Mouse (Mus musculus) intestine, postnatal 0 days (tissue): ENCODE data around the gene Slc5a3. TPM values are rescaled to one million over a fixed set of nuclear protein-coding genes. Genes with fewer than 3 reads are reported as not detected.

ENCODE experiments used
- ATAC-seq: fragments of 200-750 bp; cut with Nextera tagmentation; 2 replicates; pipeline ENCODE4 v1.8.0; 2017; ENCODE audit warnings: mild to moderate bottlenecking, moderate TSS enrichment, moderate library complexity
- H3K27ac ChIP-seq: fragments of 300-500 bp; sonication (generic); 2 replicates; pipeline ENCODE4 v1.5.1; 2014; ENCODE audit warnings: mild to moderate bottlenecking, low read depth, low read length, moderate library complexity
- H3K27me3 ChIP-seq: fragments of 300-500 bp; sonication (generic); replicated peaks from 2 replicates; pipeline ENCODE4 v1.6.1; 2014; ENCODE audit warnings: low read length, mixed read lengths; ENCODE audit not compliant: control insufficient read depth, insufficient read depth
- H3K36me3 ChIP-seq: fragments of 300-500 bp; sonication (generic); 2 replicates; pipeline ENCODE4 v1.6.1; 2014; ENCODE audit warnings: mild to moderate bottlenecking, moderate library complexity; ENCODE audit not compliant: control insufficient read depth, insufficient read depth
- H3K4me1 ChIP-seq: fragments of 300-500 bp; sonication (generic); replicated peaks from 2 replicates; pipeline ENCODE4 v1.6.1; 2014; ENCODE audit warnings: antibody characterized with exemption, low read length, mixed read lengths; ENCODE audit not compliant: control insufficient read depth, insufficient read depth
- H3K4me2 ChIP-seq: fragments of 300-500 bp; sonication (generic); replicated peaks from 2 replicates; pipeline ENCODE4 v1.6.1; 2014; ENCODE audit warnings: low read depth, mild to moderate bottlenecking, moderate library complexity
- H3K4me3 ChIP-seq: fragments of 300-500 bp; sonication (generic); 2 replicates; pipeline ENCODE4 v1.5.1; 2014; ENCODE audit warnings: low read depth, low read length
- H3K9ac ChIP-seq: fragments of 300-500 bp; sonication (generic); 2 replicates; pipeline ENCODE4 v1.6.1; 2014; ENCODE audit warnings: mild to moderate bottlenecking, low read depth, low read length
- H3K9me3 ChIP-seq: fragments of 300-500 bp; sonication (generic); 2 replicates; pipeline ENCODE4 v1.6.1; 2016; ENCODE audit warnings: mixed run types; ENCODE audit not compliant: control insufficient read depth
- CTCF ChIP-seq: sonication (generic); IDR thresholded peaks from 2 replicates; pipeline ENCODE4 v1.5.1; 2016; ENCODE audit warnings: low read depth, mild to moderate bottlenecking, control low read depth, antibody characterized with exemption, moderate library complexity
- WGBS: fragments of 180-500 bp; shearing (Covaris S2); extraction: QIAGEN DNeasy Blood & Tissue Kit; methylation state at CpG from one replicate; pipeline ENCODE4 v1.1.7; 2014; 5-methylcytosine and 5-hydroxymethylcytosine counted together
- polyA plus RNA-seq: library from polyadenylated mRNA; unstranded; fragments of >200 nt; fragmentation: Nextera tagmentation; extraction: Ambion mirVana; gene quantifications from 2 replicates; pipeline ENCODE4 v1.2.1, GENCODE M21; 2015

The Slc5a3 gene
- polyA plus RNA-seq, result 1.1 TPM in 2 replicates

DNA sequence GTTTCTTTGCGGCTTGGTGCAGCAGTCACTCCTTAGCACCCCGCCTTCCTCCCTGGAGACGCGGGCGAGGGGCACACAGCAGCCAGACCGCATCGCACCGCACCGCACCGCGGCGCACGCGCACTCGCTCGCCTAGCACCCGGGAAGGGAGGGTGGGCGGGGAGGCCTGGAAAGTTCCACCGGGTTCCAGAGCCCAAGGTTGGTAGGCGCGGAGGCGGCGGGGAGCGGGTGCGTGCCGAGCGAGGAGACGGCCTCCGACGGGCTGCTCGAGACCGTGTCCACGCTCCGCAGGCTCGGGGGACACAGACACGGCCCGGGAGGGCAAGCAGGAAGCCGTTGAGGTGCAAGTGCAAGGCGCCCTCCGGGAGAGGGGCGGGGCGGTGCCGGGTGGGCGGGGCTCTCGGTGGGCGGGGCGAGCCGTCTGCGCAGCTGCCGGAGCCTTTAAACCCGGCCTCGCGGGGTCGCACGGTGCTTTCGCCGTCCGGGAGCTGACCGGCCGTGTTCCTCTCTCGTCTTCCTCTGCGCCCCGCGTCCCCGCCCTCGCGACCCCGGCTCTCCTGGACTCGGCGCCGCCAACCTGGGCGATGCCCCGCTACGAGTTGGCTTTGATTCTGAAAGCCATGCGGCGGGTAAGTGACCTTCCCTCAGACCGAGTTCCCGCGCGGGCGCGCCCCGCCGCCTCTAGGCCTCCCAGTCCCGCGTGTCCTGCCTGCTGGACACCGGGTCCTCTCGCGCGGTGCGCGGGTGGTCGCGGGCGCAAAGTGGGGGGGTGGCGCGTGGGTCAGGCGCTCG lies at the start of gene Slc5a3, which contains the start of the genes Mrps6 and Gm49711:
Gene Slc5a3 (plus strand): TSS at position 471 of the 792 bp plus-strand sequence.
Gene Mrps6 (plus strand): TSS at position 419 of the 792 bp plus-strand sequence.
Gene Gm49711 (plus strand): TSS at position 465 of the 792 bp plus-strand sequence.
- H3K4me1 ChIP-seq, result no peaks in the 10 kb centered on the region
- H3K27me3 ChIP-seq, result no peaks in the 10 kb centered on the region
- no peaks in the 10 kb centered on the region for H3K9me3 ChIP-seq
- ATAC-seq, result peak; percentile 87
- H3K9ac ChIP-seq, result peak within 1 kb of the TSS; percentile 73
- under 1% methylated on average over 69 of the region's 99 CpGs for WGBS
- H3K4me2 ChIP-seq, result peak within 1 kb of the TSS; percentile 98
- TF ChIP-seq CTCF, result peak; percentile 44
- peak within 1 kb of the TSS; percentile 80 for H3K27ac ChIP-seq
- H3K36me3 ChIP-seq, result peaks cover 7% of the 10 kb centered on the region; the same call in 1 of the 2 replicates
- H3K4me3 ChIP-seq, result peak within 1 kb of the TSS; percentile 98

DNA sequence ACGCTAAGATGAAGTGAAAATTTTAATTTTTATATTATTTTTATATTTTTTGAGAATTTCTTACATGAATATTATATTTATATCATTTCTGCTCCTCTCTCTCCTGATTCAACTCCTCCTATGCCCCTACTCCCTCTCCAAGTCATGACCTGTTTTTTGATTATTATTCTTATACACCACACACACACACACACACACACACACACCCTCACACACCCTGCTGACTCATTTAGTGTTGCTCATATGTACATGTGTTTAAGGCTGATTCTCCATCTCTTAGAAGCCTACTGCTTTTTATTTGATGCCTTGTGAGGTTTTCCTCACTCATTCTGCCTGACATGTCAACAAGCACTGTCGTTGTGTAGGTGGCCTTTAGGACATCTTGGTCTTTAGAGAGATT lies 48.5 kb upstream of the Slc5a3 start:
- H3K4me3 ChIP-seq, result no peak overlapping the region
- H3K27me3 ChIP-seq, result no peaks in the 10 kb centered on the region
- H3K9me3 ChIP-seq, result no peaks in the 10 kb centered on the region
- H3K36me3 ChIP-seq, result no peaks in the 10 kb centered on the region
- H3K4me2 ChIP-seq, result no peak overlapping the region
- ATAC-seq, result no peak
- H3K27ac ChIP-seq, result no peak overlapping the region
- H3K9ac ChIP-seq, result no peak overlapping the region
- H3K4me1 ChIP-seq, result no peaks in the 10 kb centered on the region
- WGBS, result 90% methylated on average over 2 of the region's 2 CpGs
- no peak for TF ChIP-seq CTCF

DNA sequence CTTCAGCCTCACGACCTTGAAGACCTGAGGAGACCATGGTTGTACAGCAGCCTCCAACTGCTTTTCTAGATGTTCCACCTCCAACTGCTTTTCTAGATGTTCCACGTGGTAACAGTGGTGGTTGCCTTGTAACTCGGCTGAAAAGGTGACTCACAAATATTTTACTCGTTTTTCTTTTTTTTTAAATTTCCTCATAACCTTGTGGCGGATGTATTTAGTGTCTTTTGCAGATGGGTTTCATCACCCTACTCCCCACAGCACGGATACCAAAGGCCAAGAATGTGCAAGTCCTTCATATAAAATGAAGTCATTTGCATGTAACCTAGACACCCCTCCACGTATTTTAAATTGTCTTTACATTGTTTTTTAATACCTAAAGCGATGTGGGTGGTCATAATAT lies 41.3 kb upstream of the Slc5a3 start:
- no peak overlapping the region for H3K4me3 ChIP-seq
- no peak overlapping the region for H3K4me2 ChIP-seq
- H3K4me1 ChIP-seq, result no peaks in the 10 kb centered on the region
- TF ChIP-seq CTCF, result no peak
- H3K9me3 ChIP-seq, result no peaks in the 10 kb centered on the region
- no peaks in the 10 kb centered on the region for H3K27me3 ChIP-seq
- no peaks in the 10 kb centered on the region for H3K36me3 ChIP-seq
- H3K9ac ChIP-seq, result no peak overlapping the region
- no peak overlapping the region for H3K27ac ChIP-seq
- WGBS, result 81% methylated on average over 8 of the region's 8 CpGs
- ATAC-seq, result no peak

DNA sequence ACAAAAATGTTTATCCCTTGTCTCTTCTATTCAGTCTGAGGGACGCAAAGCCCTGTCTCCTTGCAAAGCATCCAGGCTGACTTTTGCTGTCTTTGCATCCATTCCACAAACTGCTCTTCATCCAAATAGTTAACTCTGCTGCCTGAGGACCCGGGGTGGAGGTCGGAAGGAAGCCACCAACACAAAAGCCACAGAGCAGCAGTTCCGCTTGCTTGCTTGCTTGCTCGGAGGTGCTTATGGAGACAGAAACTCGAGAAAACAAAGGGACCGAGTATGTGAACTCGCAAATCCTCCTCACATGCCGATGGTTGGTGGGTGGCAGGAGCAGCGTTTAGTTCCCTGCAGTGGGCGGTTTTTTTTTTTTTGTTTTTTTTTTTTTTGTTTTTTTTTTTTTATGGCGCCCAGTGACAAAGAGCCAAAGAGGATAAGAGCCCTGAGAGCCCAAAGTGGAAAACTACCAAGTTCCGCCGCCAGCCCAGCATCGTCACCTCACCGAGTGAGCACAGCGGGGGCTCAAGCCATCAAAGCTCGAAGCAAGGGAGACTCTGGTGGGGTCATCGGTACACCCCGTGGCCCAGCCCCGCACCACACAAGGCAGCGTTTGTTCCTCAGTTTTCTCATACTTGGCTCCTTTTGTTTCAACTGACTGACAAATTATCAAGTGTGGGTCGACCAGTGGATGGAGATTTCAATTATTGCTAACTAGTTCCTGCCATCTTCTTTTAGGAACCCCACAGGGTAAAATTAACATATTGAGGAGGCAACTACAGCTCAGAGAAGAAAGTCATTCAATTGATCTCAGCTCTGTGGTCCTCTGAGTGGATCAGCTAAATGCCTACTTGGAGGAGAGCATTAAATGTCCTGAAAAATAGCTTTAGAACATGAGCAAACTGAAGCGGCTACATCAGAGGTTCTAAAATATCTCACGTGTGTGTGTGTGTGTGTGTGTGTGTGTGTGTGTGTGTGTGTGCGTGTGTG lies 38.7 kb upstream of the Slc5a3 start:
- TF ChIP-seq CTCF, result no peak
- peak overlapping the region; percentile 57 for H3K4me2 ChIP-seq
- peak overlapping the region; percentile 20 for H3K4me3 ChIP-seq
- no peak for ATAC-seq
- peak overlapping the region; percentile 42; the same call in 1 of the 2 replicates for H3K9ac ChIP-seq
- 0 out of 2 replicates have a peak overlapping the region, but pooled peaks have one; percentile 30 for H3K27ac ChIP-seq
- H3K4me1 ChIP-seq, result no peaks in the 10 kb centered on the region
- no peaks in the 10 kb centered on the region for H3K36me3 ChIP-seq
- WGBS, result 16% methylated on average over 26 of the region's 26 CpGs
- no peaks in the 10 kb centered on the region for H3K27me3 ChIP-seq
- H3K9me3 ChIP-seq, result no peaks in the 10 kb centered on the region

DNA sequence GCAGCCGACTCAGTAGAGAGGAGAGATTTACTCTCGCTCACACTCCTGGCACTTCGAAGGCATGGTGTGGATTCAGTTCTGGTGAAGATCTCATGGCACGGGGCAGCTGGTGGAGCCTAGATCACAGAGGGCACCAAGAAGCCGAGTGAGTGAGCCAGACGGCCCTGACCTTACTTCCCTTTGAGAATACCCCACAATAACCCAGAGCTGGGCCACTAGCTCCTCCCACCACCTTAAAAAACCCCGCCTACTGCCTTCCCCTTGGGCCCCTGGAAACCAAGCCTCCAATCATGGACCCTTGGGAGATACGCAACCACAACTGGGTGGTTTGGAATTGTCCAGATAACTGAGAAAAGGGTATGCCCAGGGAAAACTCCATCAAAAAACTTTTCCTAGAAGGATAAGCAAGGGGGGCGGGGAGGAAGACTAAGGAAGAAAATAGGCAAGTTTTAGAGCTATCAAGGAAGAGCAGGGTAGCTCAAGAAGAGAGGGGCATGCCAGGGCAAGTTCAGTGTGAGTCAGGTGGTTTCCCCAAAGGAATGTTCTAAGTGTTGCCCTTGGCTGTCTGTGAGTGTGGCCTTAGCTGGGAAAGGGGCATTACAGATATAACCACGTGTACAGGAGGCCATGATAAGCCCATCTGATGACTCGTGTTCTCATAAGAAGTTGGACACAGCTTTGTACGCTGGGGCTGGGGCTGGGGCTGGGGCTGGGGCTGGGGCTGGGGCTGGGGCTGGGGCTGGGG lies 36.3 kb upstream of the Slc5a3 start:
- no peaks in the 10 kb centered on the region for H3K4me1 ChIP-seq
- H3K36me3 ChIP-seq, result no peaks in the 10 kb centered on the region
- H3K4me2 ChIP-seq, result 0 out of 2 replicates have a peak overlapping the region, but pooled peaks have one; percentile 37
- WGBS, result 78% methylated on average over 12 of the region's 12 CpGs
- no peak for TF ChIP-seq CTCF
- no peaks in the 10 kb centered on the region for H3K9me3 ChIP-seq
- no peaks in the 10 kb centered on the region for H3K27me3 ChIP-seq
- H3K27ac ChIP-seq, result no peak overlapping the region
- H3K9ac ChIP-seq, result no peak overlapping the region
- 0 out of 2 replicates have a peak, but pooled peaks have one; percentile 14 for ATAC-seq
- H3K4me3 ChIP-seq, result no peak overlapping the region
